Mouse (Mus musculus) E14TG2a.4 (cell line): ENCODE measurements around the gene Krt6a.

Source experiments
- H3K27me3 ChIP-seq: 2 replicates; pipeline ENCODE4 v1.6.1; 2014; ENCODE audit warnings: low read length, control low read depth; ENCODE audit not compliant: insufficient read depth
- H3K36me3 ChIP-seq: 2 replicates; pipeline ENCODE4 v1.6.1; 2014; ENCODE audit warnings: low read length, control low read depth; ENCODE audit not compliant: insufficient read depth
- H3K4me1 ChIP-seq: replicated peaks from 2 replicates; pipeline ENCODE4 v1.6.1; 2014; ENCODE audit warnings: low read depth, low read length, control low read depth
- H3K4me3 ChIP-seq: replicated peaks from 2 replicates; pipeline ENCODE4 v1.5.1; 2014; ENCODE audit warnings: mild to moderate bottlenecking, low read length
- H3K9me3 ChIP-seq: 2 replicates; pipeline ENCODE4 v1.6.1; 2014; ENCODE audit warnings: low read length, control low read depth
- CTCF ChIP-seq: conservative IDR thresholded peaks from 2 replicates; pipeline ENCODE4 v1.5.1; 2014; ENCODE audit warnings: low read length
- NANOG ChIP-seq: IDR thresholded peaks from 2 replicates; pipeline ENCODE4 v1.6.1; 2014; ENCODE audit warnings: borderline replicate concordance, low read length, mixed read lengths
- POU5F1 ChIP-seq: IDR thresholded peaks from 2 replicates; pipeline ENCODE4 v1.6.1; 2014; ENCODE audit warnings: low read length, borderline replicate concordance

Krt6a gene

GRCm38 (mm10) chr15:101694207-101694606 is at the start of gene Krt6a:
TSS of gene Krt6a (minus strand) at chr15:101694307.
- H3K36me3 ChIP-seq: no peaks in the 10 kb centered on the region
- TF ChIP-seq CTCF (no peak), POU5F1 (no peak), NANOG (no peak)
- H3K4me1 ChIP-seq: no peaks in the 10 kb centered on the region
- H3K4me3 ChIP-seq: no peak within 1 kb of the TSS
- no peaks in the 10 kb centered on the region; the same call in 1 of the 2 replicates for H3K27me3 ChIP-seq
- no peaks in the 10 kb centered on the region for H3K9me3 ChIP-seq

DNA sequence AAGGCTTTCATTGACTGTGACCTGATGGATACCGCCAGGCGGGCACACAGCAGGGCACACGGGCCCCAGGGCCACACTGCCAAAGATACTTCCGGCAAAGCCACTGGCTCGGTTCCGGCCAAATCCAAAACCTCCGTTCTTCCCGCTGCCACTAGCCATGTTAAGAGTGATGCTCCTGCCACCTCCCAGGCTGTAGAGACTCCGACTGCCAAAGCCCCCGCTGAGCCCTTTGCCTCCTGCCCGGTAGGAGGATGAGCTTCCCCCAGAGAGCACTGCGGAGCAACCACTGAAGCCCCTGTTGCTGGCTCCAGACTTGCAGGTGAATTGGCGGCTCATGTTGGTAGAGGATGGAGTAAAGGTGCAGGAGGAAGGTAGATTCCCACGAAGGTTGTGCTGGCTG is 48.6 kb upstream of the Krt6a start, which contains the start of gene Krt71:
Gene Krt71, minus strand, starts transcription at position 399 of the 400 bp plus-strand sequence.
- Histone ChIP-seq H3K9me3 (no peaks in the 10 kb centered on the region), H3K4me3 (peak within 1 kb of the TSS; percentile 75), H3K4me1 (peaks cover 15% of the 10 kb centered on the region), H3K27me3 (peaks cover 32% of the 10 kb centered on the region), H3K36me3 (no peaks in the 10 kb centered on the region)
- TF ChIP-seq NANOG: no peak
- TF ChIP-seq CTCF: no peak
- TF ChIP-seq POU5F1: no peak

DNA sequence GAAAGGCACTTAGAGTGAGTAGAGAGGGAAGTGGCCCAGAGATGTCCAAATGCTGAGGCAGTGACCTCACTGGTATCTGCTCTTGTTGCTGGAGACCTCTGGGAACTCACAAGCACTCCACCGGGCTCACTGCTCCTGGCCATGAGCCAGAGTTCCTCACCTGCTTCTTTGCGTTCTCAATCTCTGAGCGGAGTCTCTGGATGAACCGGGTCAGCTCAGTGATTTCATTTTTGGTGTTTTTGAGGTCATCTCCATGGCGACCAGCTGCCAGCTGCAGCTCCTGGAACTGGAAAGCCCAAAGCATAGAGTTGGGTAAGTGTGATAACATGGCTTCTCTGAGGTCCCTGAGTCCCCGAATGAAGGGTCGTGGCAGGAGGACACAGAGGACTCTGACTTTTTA is 43.7 kb upstream of the Krt6a start:
- H3K27me3 ChIP-seq: peaks cover 17% of the 10 kb centered on the region
- TF ChIP-seq POU5F1 (no peak), CTCF (no peak), NANOG (no peak)
- no peaks in the 10 kb centered on the region for H3K36me3 ChIP-seq
- no peak overlapping the region for H3K4me3 ChIP-seq
- peaks cover 3% of the 10 kb centered on the region; the same call in 1 of the 2 replicates for H3K4me1 ChIP-seq
- no peaks in the 10 kb centered on the region for H3K9me3 ChIP-seq

- no peaks in the 10 kb centered on the region for H3K36me3 ChIP-seq
- TF ChIP-seq CTCF (no peak), NANOG (no peak), POU5F1 (no peak)
- no peaks in the 10 kb centered on the region for H3K9me3 ChIP-seq
- no peaks in the 10 kb centered on the region for H3K27me3 ChIP-seq
- H3K4me1 ChIP-seq: no peaks in the 10 kb centered on the region
- H3K4me3 ChIP-seq: no peak overlapping the region
Measured at GRCm38 (mm10) chr15:101730653-101731052, 36.5 kb upstream of the Krt6a start.

DNA sequence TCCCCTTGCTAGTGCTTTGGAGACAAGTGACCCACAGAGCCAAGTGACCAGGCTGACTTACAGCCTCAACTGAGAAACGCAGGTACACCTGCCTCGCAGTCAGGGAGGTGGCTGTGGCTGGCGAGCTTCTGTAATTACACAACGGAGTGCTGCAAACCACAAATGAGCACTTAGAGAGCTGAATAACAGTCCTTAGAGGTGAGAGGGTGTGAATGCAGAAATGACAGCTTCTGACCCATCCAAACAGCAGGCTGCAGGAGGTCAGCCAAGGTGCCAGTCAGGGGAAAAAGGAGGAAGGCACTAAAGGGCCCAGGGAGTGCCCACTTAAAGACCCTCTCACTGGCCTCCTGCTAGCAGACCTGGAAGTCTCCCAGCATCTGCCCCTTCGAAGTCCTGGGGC is 30.6 kb upstream of the Krt6a start:
- Histone ChIP-seq H3K27me3 (no peaks in the 10 kb centered on the region), H3K9me3 (no peaks in the 10 kb centered on the region), H3K4me1 (no peaks in the 10 kb centered on the region), H3K36me3 (no peaks in the 10 kb centered on the region), H3K4me3 (no peak overlapping the region)
- no peak for TF ChIP-seq NANOG
- no peak for TF ChIP-seq POU5F1
- TF ChIP-seq CTCF: no peak

GRCm38 (mm10) chr15:101715831-101716230 is 21.7 kb upstream of the Krt6a start:
- Histone ChIP-seq H3K4me3 (no peak overlapping the region), H3K27me3 (peaks cover 5% of the 10 kb centered on the region; the same call in 1 of the 2 replicates), H3K9me3 (no peaks in the 10 kb centered on the region), H3K36me3 (no peaks in the 10 kb centered on the region), H3K4me1 (no peaks in the 10 kb centered on the region)
- TF ChIP-seq POU5F1: no peak
- no peak for TF ChIP-seq NANOG
- TF ChIP-seq CTCF: no peak

- no peaks in the 10 kb centered on the region for H3K36me3 ChIP-seq
- TF ChIP-seq POU5F1 (no peak), NANOG (no peak), CTCF (no peak)
- no peaks in the 10 kb centered on the region for H3K4me1 ChIP-seq
- no peak overlapping the region for H3K4me3 ChIP-seq
- H3K9me3 ChIP-seq: no peaks in the 10 kb centered on the region
- H3K27me3 ChIP-seq: peaks cover 5% of the 10 kb centered on the region; the same call in 1 of the 2 replicates
Measured at GRCm38 (mm10) chr15:101714356-101714755, 20.2 kb upstream of the Krt6a start.

- H3K27me3 ChIP-seq: peaks cover 5% of the 10 kb centered on the region; the same call in 1 of the 2 replicates
- TF ChIP-seq NANOG: no peak
- TF ChIP-seq CTCF: no peak
- H3K4me3 ChIP-seq: no peak overlapping the region
- H3K4me1 ChIP-seq: no peaks in the 10 kb centered on the region
- no peaks in the 10 kb centered on the region for H3K9me3 ChIP-seq
- H3K36me3 ChIP-seq: no peaks in the 10 kb centered on the region
Measured at GRCm38 (mm10) chr15:101713731-101714130, 19.6 kb upstream of the Krt6a start.

DNA sequence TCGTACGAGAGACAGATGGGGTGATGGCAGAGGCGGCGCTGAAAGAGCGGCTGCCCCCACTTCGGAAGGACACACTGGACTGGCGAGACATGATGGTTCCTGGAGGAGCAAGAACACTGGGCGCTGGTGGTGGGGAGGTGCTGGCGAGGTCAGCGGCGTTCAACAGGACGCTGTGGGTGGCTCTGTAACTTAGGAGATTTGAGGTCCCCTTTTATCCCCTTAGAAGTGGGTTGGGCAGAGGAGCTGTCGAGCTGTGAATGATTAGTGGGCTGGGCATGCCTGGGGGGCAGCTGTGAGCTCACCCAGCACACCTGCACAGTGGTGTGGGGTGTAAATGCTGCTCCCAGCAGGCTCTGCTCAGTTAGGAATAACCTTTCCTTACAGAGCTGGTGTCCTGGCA is 18.6 kb upstream of the Krt6a start, which contains the start of gene Krt5:
Gene Krt5, minus strand, starts transcription at position 179 of the 400 bp plus-strand sequence.
- H3K4me1 ChIP-seq: no peaks in the 10 kb centered on the region
- no peak within 1 kb of the TSS for H3K4me3 ChIP-seq
- no peaks in the 10 kb centered on the region for H3K9me3 ChIP-seq
- no peaks in the 10 kb centered on the region for H3K36me3 ChIP-seq
- H3K27me3 ChIP-seq: peaks cover 10% of the 10 kb centered on the region; the same call in 1 of the 2 replicates
- TF ChIP-seq CTCF (no peak), NANOG (no peak), POU5F1 (no peak)
